Mouse (Mus musculus): ENCODE results near the gene Fermt2.

- no peak for TF ChIP-seq CTCF (IDR thresholded peaks at IDR 0.05; ENCODE audit: extremely low read depth, insufficient read length, insufficient replicate concordance, low read depth, low read length)
- no peak for TF ChIP-seq POLR2A (IDR thresholded peaks at IDR 0.05; ENCODE audit: low read depth, low read length)
Observed at GRCm38 (mm10) chr14:45554336-45554735, 24.4 kb upstream of the Fermt2 start.

Measured in small intestine, adult 2 months (tissue).